22 mouse cellular contexts compared by ENCODE assay signal in the genomic region with DNA sequence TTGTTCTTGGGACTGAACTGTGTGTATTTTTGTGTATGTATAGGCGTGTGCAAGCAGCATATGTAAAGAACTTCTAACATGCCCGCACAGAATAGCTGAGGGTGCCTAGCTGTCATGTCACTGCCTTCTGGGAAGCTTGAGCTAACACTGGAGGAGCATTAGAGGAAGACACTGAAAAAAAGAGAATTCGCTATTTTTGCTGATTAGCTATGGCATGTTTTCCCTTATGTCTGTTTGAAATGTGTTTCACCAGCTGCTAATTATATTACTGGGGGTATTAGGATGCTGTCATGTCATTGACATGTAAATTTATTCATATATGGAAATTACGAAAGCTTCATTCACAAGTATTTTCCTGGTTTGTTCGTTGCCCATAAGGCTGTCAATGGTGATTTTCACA. TPM values are rescaled to one million over a fixed set of nuclear protein-coding genes. Genes with fewer than 3 reads are reported as not detected.
DNase-seq lines count a peak whose midpoint lies in the region; ATAC-seq and TF ChIP-seq lines count a peak whose summit lies in the region.
"Had no signal": no experiment of that assay in that cellular context is flagged by ENCODE, and none has a peak within 500 bp of the region (broad histone marks: within the 10 kb centered on the region; RNA-seq: fewer than 3 reads in every experiment).

No protein-coding gene starts in this region.

- no peak for TF ChIP-seq CTCF in brain, embryonic 14.5 days (IDR thresholded peaks at IDR 0.05; ENCODE audit: borderline replicate concordance, extremely low read depth, insufficient read depth, insufficient read length)

- peak overlapping the region; percentile 28; the same call in 1 of the 2 replicates for H3K27ac ChIP-seq in heart, embryonic 16.5 days (ENCODE audit: low read length)
- H3K27ac ChIP-seq in limb, embryonic 12.5 days: peak overlapping the region; percentile 17; the same call in 1 of the 2 replicates
- H3K27ac ChIP-seq in limb, embryonic 10.5 days: no peak overlapping the region
- H3K27ac ChIP-seq in embryonic facial prominence, embryonic 14.5 days (replicated peaks; ENCODE audit: low read depth, low read length): peak overlapping the region; percentile 42; the same call in 1 of the 2 replicates

- no peak overlapping the region for H3K4me3 ChIP-seq in heart, embryonic 16.5 days (ENCODE audit: low read length)
- no peak overlapping the region for H3K4me3 ChIP-seq in limb, embryonic 12.5 days (replicated peaks)
- no peak overlapping the region for H3K4me3 ChIP-seq in limb, embryonic 10.5 days
- no peak overlapping the region for H3K4me3 ChIP-seq in embryonic facial prominence, embryonic 14.5 days (ENCODE audit: low read depth, low read length)
- H3K4me3 ChIP-seq: erythroblast, embryonic 14.5 days; stomach, embryonic 15.5 days had no signal

- no peak overlapping the region for H3K4me2 ChIP-seq in heart, embryonic 16.5 days (ENCODE audit: low read depth, low read length)
- H3K4me2 ChIP-seq in limb, embryonic 12.5 days: no peak overlapping the region
- no peak overlapping the region for H3K4me2 ChIP-seq in embryonic facial prominence, embryonic 14.5 days (ENCODE audit: low read depth, low read length)
- H3K4me2 ChIP-seq: heart, embryonic 11.5 days; stomach, embryonic 15.5 days had no signal

- no peaks in the 10 kb centered on the region for H3K9me3 ChIP-seq in heart, embryonic 16.5 days (replicated peaks; ENCODE audit: control insufficient read depth, low read length)
- peaks cover 4% of the 10 kb centered on the region; the same call in 1 of the 2 replicates for H3K9me3 ChIP-seq in limb, embryonic 12.5 days
- no peaks in the 10 kb centered on the region for H3K9me3 ChIP-seq in limb, embryonic 10.5 days (replicated peaks)
- peaks cover 4% of the 10 kb centered on the region; the same call in 1 of the 2 replicates for H3K9me3 ChIP-seq in embryonic facial prominence, embryonic 14.5 days (ENCODE audit: control insufficient read depth, low read length)
- H3K9me3 ChIP-seq: stomach, embryonic 15.5 days had no signal

- H3K36me3 ChIP-seq in heart, embryonic 16.5 days (ENCODE audit: control insufficient read depth, insufficient read depth): peaks cover 8% of the 10 kb centered on the region; the same call in 1 of the 2 replicates
- H3K36me3 ChIP-seq in limb, embryonic 12.5 days: peaks cover 65% of the 10 kb centered on the region
- H3K36me3 ChIP-seq in limb, embryonic 10.5 days: peaks cover 55% of the 10 kb centered on the region
- peaks cover 64% of the 10 kb centered on the region for H3K36me3 ChIP-seq in embryonic facial prominence, embryonic 14.5 days (ENCODE audit: control insufficient read depth, insufficient read depth, low read length)
- H3K36me3 ChIP-seq: stomach, embryonic 15.5 days had no signal

- no peak for ATAC-seq in heart, embryonic 16.5 days (replicated peaks; ENCODE audit: extremely low read depth, insufficient read depth, low FRiP score)
- no peak for ATAC-seq in limb, embryonic 12.5 days (ENCODE audit: insufficient number of reproducible peaks, insufficient read depth, low FRiP score, low TSS enrichment, low read depth)
- ATAC-seq in embryonic facial prominence, embryonic 14.5 days (ENCODE audit: low read depth): no peak
- ATAC-seq: activated CD4-positive, CD25-positive, alpha-beta regulatory T cell, adult 4 months; inflammation-experienced regulatory T-cells, adult 6 months; liver, postnatal 0 days had no signal

- 84% methylated on average over 5 of the region's 5 CpGs for WGBS in heart, embryonic 16.5 days
- WGBS in limb, embryonic 12.5 days: 92% methylated on average over 5 of the region's 5 CpGs
- 89% methylated on average over 5 of the region's 5 CpGs for WGBS in limb, embryonic 10.5 days
- 73% methylated on average over 5 of the region's 5 CpGs for WGBS in embryonic facial prominence, embryonic 14.5 days

- peaks cover 24% of the 10 kb centered on the region for H3K4me1 ChIP-seq in heart, embryonic 16.5 days (ENCODE audit: control insufficient read depth, insufficient read depth, low read length)
- peaks cover 24% of the 10 kb centered on the region for H3K4me1 ChIP-seq in limb, embryonic 12.5 days (replicated peaks)
- H3K4me1 ChIP-seq in limb, embryonic 10.5 days: peaks cover 17% of the 10 kb centered on the region
- peaks cover 10% of the 10 kb centered on the region for H3K4me1 ChIP-seq in embryonic facial prominence, embryonic 14.5 days (ENCODE audit: control insufficient read depth, insufficient read depth, low read length)

- H3K27me3 ChIP-seq in heart, embryonic 16.5 days (ENCODE audit: control insufficient read depth, insufficient read depth, low read length): no peaks in the 10 kb centered on the region
- no peaks in the 10 kb centered on the region for H3K27me3 ChIP-seq in limb, embryonic 12.5 days
- H3K27me3 ChIP-seq in limb, embryonic 10.5 days (ENCODE audit: low read depth, poor library complexity, severe bottlenecking): no peaks in the 10 kb centered on the region
- H3K27me3 ChIP-seq in embryonic facial prominence, embryonic 14.5 days (replicated peaks; ENCODE audit: control insufficient read depth, insufficient read depth, low read length): no peaks in the 10 kb centered on the region
- H3K27me3 ChIP-seq: stomach, embryonic 15.5 days had no signal

- no peak for DNase-seq in heart, adult 9 months (ENCODE audit: low spot score in 2 of 2)
- no peak for DNase-seq in limb, embryonic 10.5 days (ENCODE audit: low spot score)
- peak; percentile 88 for DNase-seq in brain, embryonic 14.5 days (ENCODE audit: low read depth)
- no peak for DNase-seq in embryonic facial prominence, embryonic 14.5 days (ENCODE audit: low spot score)
- DNase-seq in layer of hippocampus, postnatal 25 days (ENCODE audit: extremely low spot score in 1 of 2, low spot score in 1 of 2): no peak
- no peak for DNase-seq in cerebellum, adult 11-12 months
- DNase-seq: adrenal gland, postnatal 14 days; B cell, adult 2 months; cerebellum, adult 9-10 months; gastrocnemius, postnatal 25 days; heart, postnatal 4 days; liver; liver, postnatal 0 days; lung, postnatal 36 days; right cerebral cortex, postnatal 14 days had no signal

- TF ChIP-seq POLR2A in brain, embryonic 14.5 days (IDR thresholded peaks at IDR 0.05; ENCODE audit: borderline replicate concordance, extremely low read depth, insufficient read depth, insufficient read length, poor library complexity, severe bottlenecking): no peak

- no peak overlapping the region for H3K9ac ChIP-seq in heart, embryonic 16.5 days (ENCODE audit: low read length)
- H3K9ac ChIP-seq in limb, embryonic 12.5 days (replicated peaks): no peak overlapping the region
- H3K9ac ChIP-seq in embryonic facial prominence, embryonic 14.5 days (ENCODE audit: low read depth, low read length): no peak overlapping the region
- H3K9ac ChIP-seq: liver, postnatal 0 days; stomach, embryonic 15.5 days had no signal

RNA-seq across cellular contexts. Expression of a gene that starts 24.9 kb away (rescaled TPM):
- 3.0 and 4.5 TPM in 2 replicates for polyA plus RNA-seq in heart, embryonic 16.5 days (2015; fragmentation: Nextera tagmentation; extraction: Ambion mirVana)
- 20.5 and 22.6 TPM in 2 replicates for polyA plus RNA-seq in limb, embryonic 12.5 days (2016; fragmentation: Nextera tagmentation; extraction: Ambion mirVana)
- 7.4 and 9.4 TPM in 2 replicates for polyA plus RNA-seq in limb, embryonic 10.5 days (2016; fragmentation: Nextera tagmentation; extraction: Ambion mirVana)
- 5.7 and 6.5 TPM in 2 replicates for polyA plus RNA-seq in brain, embryonic 14.5 days (2012; rRNA removed)
- polyA plus RNA-seq in embryonic facial prominence, embryonic 14.5 days (2014; fragmentation: Nextera tagmentation; extraction: Ambion mirVana): 23.5 and 25.6 TPM in 2 replicates
- 1 to 10 TPM; 3.0 to 4.7 TPM for total RNA-seq in layer of hippocampus, postnatal 25 days (2021)
